Mouse (Mus musculus) CD4-positive, CD25-positive, alpha-beta regulatory T cell, adult 2 months (primary cell): ENCODE data around the gene Zfp672.
"Not testable (repeated sequence)": the region's sequence is repeated elsewhere in the genome, so short reads cannot be mapped to it uniquely, and the experiment has no call there.

Experiments
- DNase-seq: peaks from one replicate; pipeline ENCODE4 v3.0.0-alpha.2; 2012; ENCODE audit warnings: low read depth, low spot score

Zfp672 gene

GRCm38 (mm10) chr11:58324614-58325229 is 5.4 kb downstream of the Zfp672 start:
- no peak for DNase-seq

- DNase-seq: peak; percentile 29
Observed at GRCm38 (mm10) chr11:58323570-58324340, 6.4 kb downstream of the Zfp672 start.

GRCm38 (mm10) chr11:58322824-58323569 is 7.1 kb downstream of the Zfp672 start:
- peak; percentile 98 for DNase-seq

GRCm38 (mm10) chr11:58316768-58317390 is 13.3 kb downstream of the Zfp672 start:
- no peak for DNase-seq

- no peak for DNase-seq
Observed at GRCm38 (mm10) chr11:58316344-58316743, 13.8 kb downstream of the Zfp672 start.

GRCm38 (mm10) chr11:58315536-58316168 is 14.5 kb downstream of the Zfp672 start:
- no peak for DNase-seq

- no peak for DNase-seq
Observed at GRCm38 (mm10) chr11:58314069-58314468, 16.1 kb downstream of the Zfp672 start.

- no peak for DNase-seq
Observed at GRCm38 (mm10) chr11:58308661-58309060, 21.5 kb downstream of the Zfp672 start.

GRCm38 (mm10) chr11:58307411-58308080 is 22.6 kb downstream of the Zfp672 start:
- peak; percentile 76 for DNase-seq

- peak; percentile 94 for DNase-seq
Observed at GRCm38 (mm10) chr11:58306860-58307308, 23.3 kb downstream of the Zfp672 start, which contains the start of gene Zfp692. Gene Zfp692, plus strand, starts transcription at chr11:58307069.

- DNase-seq: not testable (repeated sequence)
Observed at GRCm38 (mm10) chr11:58305299-58305698, 24.8 kb downstream of the Zfp672 start.

- peak; percentile 18 for DNase-seq
Observed at GRCm38 (mm10) chr11:58303594-58303993, 26.5 kb downstream of the Zfp672 start.

- no peak for DNase-seq
Observed at GRCm38 (mm10) chr11:58302774-58303445, 27.2 kb downstream of the Zfp672 start.

- peak; percentile 96 for DNase-seq
Observed at GRCm38 (mm10) chr11:58301837-58302754, 28.0 kb downstream of the Zfp672 start.

- DNase-seq: peak; percentile 84
Observed at GRCm38 (mm10) chr11:58301057-58301456, 29.1 kb downstream of the Zfp672 start.

- DNase-seq: no peak
Observed at GRCm38 (mm10) chr11:58297396-58297795, 32.7 kb downstream of the Zfp672 start.

GRCm38 (mm10) chr11:58292791-58293190 is 37.3 kb downstream of the Zfp672 start:
- no peak for DNase-seq

- DNase-seq: no peak
Observed at GRCm38 (mm10) chr11:58290812-58291211, 39.3 kb downstream of the Zfp672 start.
